Mouse (Mus musculus): Measurements from ENCODE around the gene Olfr215. TPM values are rescaled to one million over a fixed set of nuclear protein-coding genes. Genes with fewer than 3 reads are reported as not detected.
"Not testable (repeated sequence)": the region's sequence is repeated elsewhere in the genome, so short reads cannot be mapped to it uniquely, and the experiment has no call there.

Olfr215 gene
- polyA plus RNA-seq (2014; fragmentation: Nextera tagmentation; extraction: Ambion mirVana), result not detected in 2 replicates

- H3K9ac ChIP-seq (ENCODE audit: low read depth, low read length), result no peak within 1 kb of the TSS
- no peaks in the 10 kb centered on the region for H3K4me1 ChIP-seq (ENCODE audit: control insufficient read depth, insufficient read depth, low read length)
- H3K36me3 ChIP-seq (ENCODE audit: control insufficient read depth, insufficient read depth, low read length), result no peaks in the 10 kb centered on the region
- WGBS (ENCODE audit: insufficient replicate concordance), result 73% methylated on average over 4 of the region's 4 CpGs
- H3K4me3 ChIP-seq (ENCODE audit: low read depth, low read length), result no peak within 1 kb of the TSS
- H3K27ac ChIP-seq (ENCODE audit: low read depth, low read length), result no peak within 1 kb of the TSS
- no peaks in the 10 kb centered on the region for H3K27me3 ChIP-seq (ENCODE audit: control insufficient read depth, insufficient read depth, low read length)
- ATAC-seq (replicated peaks; ENCODE audit: insufficient number of reproducible peaks, low FRiP score, low TSS enrichment), result no peak
- no peaks in the 10 kb centered on the region for H3K9me3 ChIP-seq (replicated peaks; ENCODE audit: control insufficient read depth, low read length)
- H3K4me2 ChIP-seq, result no peak within 1 kb of the TSS
Measured at GRCm38 (mm10) chr6:116584095-116584494, at the start of gene Olfr215. Olfr215 (minus strand) TSS chr6:116584195.

DNA sequence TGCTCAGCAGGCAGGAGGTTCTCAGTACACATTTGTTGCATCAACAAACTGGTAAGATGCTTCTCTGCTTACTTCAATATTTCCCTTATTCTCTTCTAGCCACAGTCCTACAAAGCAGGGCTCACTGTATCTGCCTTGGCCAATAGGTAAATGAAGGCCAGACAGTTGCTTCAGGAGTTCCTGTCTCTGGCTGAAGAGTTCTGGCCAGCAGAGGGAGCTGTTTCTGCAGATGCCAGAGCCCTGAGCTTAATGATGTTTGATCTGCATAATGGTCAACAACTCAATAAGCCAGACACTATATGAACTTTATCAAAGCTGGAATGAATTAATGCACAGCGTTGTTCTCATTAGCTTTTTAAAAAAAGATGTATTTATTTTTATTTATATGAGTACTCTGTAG, 48.1 kb upstream of the Olfr215 start:
- no peaks in the 10 kb centered on the region for H3K36me3 ChIP-seq (ENCODE audit: control insufficient read depth, insufficient read depth, low read length)
- no peak overlapping the region for H3K9ac ChIP-seq (ENCODE audit: low read depth, low read length)
- peaks cover 25% of the 10 kb centered on the region for H3K4me1 ChIP-seq (ENCODE audit: control insufficient read depth, insufficient read depth, low read length)
- no peak overlapping the region for H3K4me3 ChIP-seq (ENCODE audit: low read depth, low read length)
- no peak overlapping the region for H3K27ac ChIP-seq (ENCODE audit: low read depth, low read length)
- no peak for ATAC-seq (replicated peaks; ENCODE audit: insufficient number of reproducible peaks, low FRiP score, low TSS enrichment)
- 36% methylated on average over 1 of the region's 1 CpGs for WGBS (ENCODE audit: insufficient replicate concordance)
- H3K9me3 ChIP-seq (replicated peaks; ENCODE audit: control insufficient read depth, low read length), result no peaks in the 10 kb centered on the region
- no peaks in the 10 kb centered on the region for H3K27me3 ChIP-seq (ENCODE audit: control insufficient read depth, insufficient read depth, low read length)
- H3K4me2 ChIP-seq, result no peak overlapping the region

DNA sequence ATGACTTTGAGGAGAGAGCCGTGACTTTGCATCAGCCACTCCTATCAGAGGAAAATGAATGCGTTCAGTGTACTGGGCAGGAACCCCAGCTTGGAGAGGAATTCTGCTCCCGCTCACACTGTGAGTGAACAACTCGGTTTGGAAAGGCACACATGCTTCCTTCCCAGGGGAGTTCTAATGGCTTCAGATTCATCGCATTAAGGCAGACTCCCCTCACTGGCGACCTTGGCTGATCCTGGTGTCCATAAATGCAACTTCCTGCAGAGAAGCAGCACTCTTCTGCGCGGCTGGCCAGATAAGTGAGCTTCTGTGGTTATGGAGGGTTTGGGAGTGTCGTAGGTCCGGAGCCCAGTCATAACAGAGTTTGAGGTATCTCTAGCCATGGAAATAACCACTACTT, 45.8 kb upstream of the Olfr215 start:
- Histone ChIP-seq H3K36me3 (ENCODE audit: control insufficient read depth, insufficient read depth, low read length) (peaks cover 4% of the 10 kb centered on the region; the same call in 1 of the 2 replicates), H3K9me3 (replicated peaks; ENCODE audit: control insufficient read depth, low read length) (no peaks in the 10 kb centered on the region), H3K4me3 (ENCODE audit: low read depth, low read length) (no peak overlapping the region), H3K27ac (ENCODE audit: low read depth, low read length) (no peak overlapping the region), H3K27me3 (ENCODE audit: control insufficient read depth, insufficient read depth, low read length) (no peaks in the 10 kb centered on the region), H3K4me2 (no peak overlapping the region), H3K9ac (ENCODE audit: low read depth, low read length) (no peak overlapping the region), H3K4me1 (ENCODE audit: control insufficient read depth, insufficient read depth, low read length) (peaks cover 7% of the 10 kb centered on the region)
- no peak for ATAC-seq (replicated peaks; ENCODE audit: insufficient number of reproducible peaks, low FRiP score, low TSS enrichment)
- WGBS (ENCODE audit: insufficient replicate concordance), result 90% methylated on average over 10 of the region's 10 CpGs

DNA sequence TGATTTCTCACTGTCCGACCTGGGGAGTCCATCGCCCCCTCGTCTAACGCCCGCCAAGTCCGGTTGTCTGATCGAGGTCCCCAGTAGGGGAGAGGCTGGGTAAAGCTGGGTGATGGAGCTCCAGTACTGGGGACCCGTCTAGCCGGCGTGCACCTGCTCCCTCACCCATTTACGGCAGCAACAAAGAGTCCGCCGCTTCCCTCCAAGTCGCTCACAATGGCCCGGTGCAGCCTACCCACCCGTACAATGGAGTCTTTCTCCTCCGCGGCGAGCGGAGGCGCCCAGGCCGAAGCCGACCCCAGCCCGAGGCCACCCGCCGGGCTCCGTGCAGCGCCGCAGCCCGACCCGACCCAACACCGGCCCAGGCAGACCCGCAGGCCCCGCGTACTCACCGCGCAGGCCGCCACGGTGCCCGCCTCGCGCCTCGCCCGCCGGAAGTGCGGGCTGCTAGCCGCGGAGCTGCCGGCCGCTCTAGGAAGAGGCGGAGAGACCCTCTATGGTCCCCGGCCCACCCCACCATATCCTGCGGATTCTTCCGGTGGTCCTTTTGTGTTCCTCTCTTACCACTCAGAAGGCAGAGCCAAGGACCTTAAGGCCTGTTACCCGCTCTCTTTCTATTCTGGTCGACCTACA, 44.7 kb upstream of the Olfr215 start, which contains the start of gene Zfp422:
Gene Zfp422, minus strand, starts transcription at position 461 of the 633 bp plus-strand sequence.
- H3K36me3 ChIP-seq (ENCODE audit: control insufficient read depth, insufficient read depth, low read length), result peaks cover 8% of the 10 kb centered on the region; the same call in 1 of the 2 replicates
- under 1% methylated on average over 55 of the region's 56 CpGs for WGBS (ENCODE audit: insufficient replicate concordance)

DNA sequence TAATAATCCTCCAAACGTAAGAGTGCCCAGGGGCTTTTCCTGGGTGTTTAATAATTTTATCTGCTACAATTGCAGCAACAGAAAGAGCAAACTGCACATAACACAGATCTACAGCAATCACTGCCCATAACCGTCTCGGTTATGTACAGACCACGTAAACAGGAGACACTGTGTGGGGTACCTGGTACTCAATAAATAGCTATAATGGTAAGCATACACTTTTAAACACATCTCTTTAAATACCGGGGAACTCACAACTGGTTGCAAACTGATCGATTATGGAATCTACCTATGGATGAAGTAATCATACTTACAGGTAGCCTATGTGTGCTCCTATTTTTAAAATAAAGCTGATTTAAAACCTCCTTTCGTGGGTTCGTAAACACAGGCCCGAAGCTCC, 44.1 kb upstream of the Olfr215 start:
- peak overlapping the region; percentile 99 for H3K9ac ChIP-seq (ENCODE audit: low read depth, low read length)
- H3K4me1 ChIP-seq (ENCODE audit: control insufficient read depth, insufficient read depth, low read length), result peaks cover 2% of the 10 kb centered on the region; the same call in 1 of the 2 replicates
- peak overlapping the region; percentile 80 for H3K4me3 ChIP-seq (ENCODE audit: low read depth, low read length)
- H3K36me3 ChIP-seq (ENCODE audit: control insufficient read depth, insufficient read depth, low read length), result peaks cover 8% of the 10 kb centered on the region; the same call in 1 of the 2 replicates
- WGBS (ENCODE audit: insufficient replicate concordance), result 24% methylated on average over 9 of the region's 9 CpGs
- H3K4me2 ChIP-seq, result peak overlapping the region; percentile 83
- H3K27ac ChIP-seq (ENCODE audit: low read depth, low read length), result peak overlapping the region; percentile 88
- H3K9me3 ChIP-seq (replicated peaks; ENCODE audit: control insufficient read depth, low read length), result no peaks in the 10 kb centered on the region
- H3K27me3 ChIP-seq (ENCODE audit: control insufficient read depth, insufficient read depth, low read length), result no peaks in the 10 kb centered on the region
- ATAC-seq (replicated peaks; ENCODE audit: insufficient number of reproducible peaks, low FRiP score, low TSS enrichment), result no peak

More for the DNA sequence above, 44.7 kb upstream of the Olfr215 start, which contains the start of gene Zfp422:
- peak; percentile 88 for ATAC-seq (replicated peaks; ENCODE audit: insufficient number of reproducible peaks, low FRiP score, low TSS enrichment)
- peaks cover 2% of the 10 kb centered on the region; the same call in 1 of the 2 replicates for H3K4me1 ChIP-seq (ENCODE audit: control insufficient read depth, insufficient read depth, low read length)
- H3K27me3 ChIP-seq (ENCODE audit: control insufficient read depth, insufficient read depth, low read length), result no peaks in the 10 kb centered on the region
- H3K27ac ChIP-seq (ENCODE audit: low read depth, low read length), result peak within 1 kb of the TSS; percentile 88
- peak within 1 kb of the TSS; percentile 80 for H3K4me3 ChIP-seq (ENCODE audit: low read depth, low read length)
- H3K4me2 ChIP-seq, result peak within 1 kb of the TSS; percentile 83
- peak within 1 kb of the TSS; percentile 99 for H3K9ac ChIP-seq (ENCODE audit: low read depth, low read length)
- H3K9me3 ChIP-seq (replicated peaks; ENCODE audit: control insufficient read depth, low read length), result no peaks in the 10 kb centered on the region

DNA sequence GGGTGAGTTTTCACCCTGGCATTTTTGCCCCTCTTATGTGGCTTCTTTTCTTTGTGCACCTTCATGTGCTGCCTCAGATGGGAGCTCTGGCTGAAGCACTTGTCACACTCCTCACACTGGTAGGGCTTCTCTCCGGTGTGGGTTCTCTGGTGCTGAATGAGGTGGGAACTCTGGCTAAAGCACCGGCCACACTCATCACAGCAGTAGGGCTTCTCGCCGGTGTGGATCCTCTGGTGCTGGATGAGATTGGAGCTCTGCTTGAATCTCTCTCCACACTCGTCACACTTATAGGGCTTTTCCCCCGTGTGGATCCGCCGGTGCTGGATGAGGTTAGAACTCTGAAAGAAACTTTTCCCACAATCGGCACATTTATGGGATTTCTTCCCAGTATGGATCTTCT, 42.4 kb upstream of the Olfr215 start:
- 94% methylated on average over 9 of the region's 9 CpGs for WGBS (ENCODE audit: insufficient replicate concordance)

DNA sequence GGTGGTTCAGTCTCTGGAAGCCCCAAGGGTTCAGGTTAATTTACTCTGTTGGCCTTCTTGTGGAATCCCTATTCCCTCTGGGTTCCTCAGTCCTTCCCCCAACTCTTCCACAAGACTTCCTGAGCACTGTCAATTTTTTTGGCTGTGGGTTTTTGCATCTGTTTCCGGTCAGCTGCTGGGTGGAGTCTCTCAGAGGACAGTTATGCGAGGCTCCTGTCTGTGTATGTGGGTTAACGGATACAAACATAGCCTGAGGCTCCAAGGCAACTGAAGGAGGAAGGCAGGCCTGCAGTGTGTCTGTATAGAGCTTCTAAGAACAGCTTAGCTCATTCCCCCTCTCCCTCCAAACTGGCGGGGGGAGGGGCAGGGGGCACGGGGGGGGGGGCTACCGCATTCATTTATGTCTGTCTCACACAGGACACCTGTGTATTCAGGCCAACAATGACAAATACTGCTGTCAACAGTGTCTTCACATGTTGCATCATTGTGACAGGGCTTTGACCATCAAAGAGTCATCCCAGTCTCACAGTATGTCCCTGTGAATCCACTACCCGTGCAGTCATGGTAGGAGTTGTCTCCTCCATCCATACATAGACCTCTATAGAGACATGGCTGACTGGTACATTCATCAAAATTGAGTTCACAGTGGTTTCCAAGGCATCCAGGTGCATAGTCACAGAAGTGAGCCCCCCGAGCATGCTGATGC, 37.5 kb upstream of the Olfr215 start:
- H3K9ac ChIP-seq (ENCODE audit: low read depth, low read length), result no peak overlapping the region
- H3K36me3 ChIP-seq (ENCODE audit: control insufficient read depth, insufficient read depth, low read length), result peaks cover 7% of the 10 kb centered on the region; the same call in 1 of the 2 replicates
- H3K4me1 ChIP-seq (ENCODE audit: control insufficient read depth, insufficient read depth, low read length), result no peaks in the 10 kb centered on the region
- no peak overlapping the region for H3K4me3 ChIP-seq (ENCODE audit: low read depth, low read length)
- no peak overlapping the region for H3K27ac ChIP-seq (ENCODE audit: low read depth, low read length)
- ATAC-seq (replicated peaks; ENCODE audit: insufficient number of reproducible peaks, low FRiP score, low TSS enrichment), result no peak
- H3K27me3 ChIP-seq (ENCODE audit: control insufficient read depth, insufficient read depth, low read length), result no peaks in the 10 kb centered on the region
- no peak overlapping the region for H3K4me2 ChIP-seq
- 59% methylated on average over 8 of the region's 8 CpGs for WGBS (ENCODE audit: insufficient replicate concordance)
- no peaks in the 10 kb centered on the region for H3K9me3 ChIP-seq (replicated peaks; ENCODE audit: control insufficient read depth, low read length)

More for the DNA sequence above, 42.4 kb upstream of the Olfr215 start:
- not testable (repeated sequence) for H3K9ac ChIP-seq (ENCODE audit: low read depth, low read length); H3K27me3 ChIP-seq (ENCODE audit: control insufficient read depth, insufficient read depth, low read length); H3K4me1 ChIP-seq (ENCODE audit: control insufficient read depth, insufficient read depth, low read length); H3K36me3 ChIP-seq (ENCODE audit: control insufficient read depth, insufficient read depth, low read length); H3K27ac ChIP-seq (ENCODE audit: low read depth, low read length); ATAC-seq (replicated peaks; ENCODE audit: insufficient number of reproducible peaks, low FRiP score, low TSS enrichment); H3K9me3 ChIP-seq (replicated peaks; ENCODE audit: control insufficient read depth, low read length); H3K4me3 ChIP-seq (ENCODE audit: low read depth, low read length); H3K4me2 ChIP-seq

GRCm38 (mm10) chr6:116618073-116618472, 34.1 kb upstream of the Olfr215 start:
- Histone ChIP-seq H3K27me3 (ENCODE audit: control insufficient read depth, insufficient read depth, low read length) (no peaks in the 10 kb centered on the region), H3K9ac (ENCODE audit: low read depth, low read length) (no peak overlapping the region), H3K4me2 (no peak overlapping the region), H3K36me3 (ENCODE audit: control insufficient read depth, insufficient read depth, low read length) (no peaks in the 10 kb centered on the region), H3K4me3 (ENCODE audit: low read depth, low read length) (no peak overlapping the region), H3K27ac (ENCODE audit: low read depth, low read length) (no peak overlapping the region), H3K4me1 (ENCODE audit: control insufficient read depth, insufficient read depth, low read length) (no peaks in the 10 kb centered on the region), H3K9me3 (replicated peaks; ENCODE audit: control insufficient read depth, low read length) (no peaks in the 10 kb centered on the region)
- ATAC-seq (replicated peaks; ENCODE audit: insufficient number of reproducible peaks, low FRiP score, low TSS enrichment), result no peak

All from heart, embryonic 11.5 days (tissue).